Mouse (Mus musculus) heart, adult 2 months (tissue): Measurements from ENCODE around the gene Pdxk.

Source experiments
- CTCF ChIP-seq: fragments of 200-600 bp; IDR thresholded peaks from 2 replicates; pipeline ENCODE4 v1.8.1; 2022; ENCODE audit warnings: antibody characterized with exemption, mild to moderate bottlenecking, moderate library complexity
- EP300 ChIP-seq: fragments of 200-500 bp; IDR thresholded peaks from 2 replicates; pipeline ENCODE4 v1.6.1; 2011; ENCODE audit warnings: low read depth, low read length, control low read depth; ENCODE audit not compliant: insufficient read depth
- POLR2A ChIP-seq: fragments of 200-500 bp; IDR thresholded peaks from 2 replicates; pipeline ENCODE4 v1.6.1; 2011; ENCODE audit warnings: mild to moderate bottlenecking, low read depth, low read length, control low read depth; ENCODE audit not compliant: insufficient read depth

DNA sequence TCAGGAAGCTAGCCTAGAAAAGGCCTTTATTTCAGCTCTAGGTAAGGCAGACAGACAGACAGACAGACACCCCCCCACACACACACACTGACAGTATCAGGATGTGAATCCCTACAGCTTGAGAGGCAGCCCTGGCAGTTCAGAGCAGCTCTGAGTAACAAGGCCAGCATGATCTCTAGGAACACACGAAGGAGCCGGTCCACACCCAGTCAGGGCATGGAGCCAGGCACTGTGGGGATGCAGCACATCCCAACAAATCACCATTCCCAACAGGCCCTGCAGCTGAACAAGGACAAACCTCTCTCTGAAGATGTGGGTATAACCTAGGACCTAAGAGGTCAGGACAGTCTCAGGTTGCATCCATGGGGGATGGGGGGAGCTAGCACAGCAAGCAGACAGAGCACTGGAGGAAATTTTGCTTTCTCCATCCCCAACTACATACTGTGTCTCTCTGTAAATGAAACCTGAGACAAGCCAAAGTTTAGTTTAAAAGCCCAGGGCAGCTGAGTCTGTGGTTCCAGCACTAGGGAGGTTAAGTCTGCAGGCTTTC lies 3.1 kb upstream of the Pdxk start:
- TF ChIP-seq CTCF (no peak), EP300 (no peak), POLR2A (no peak)
